Mouse (Mus musculus) midbrain, embryonic 15.5 days (tissue): Measurements from ENCODE around the gene Arl13a. TPM values are rescaled to one million over a fixed set of nuclear protein-coding genes. Genes with fewer than 3 reads are reported as not detected.

Experiments
- ATAC-seq: fragments of 200-750 bp; cut with Nextera tagmentation; replicated peaks from 2 replicates; pipeline ENCODE4 v1.8.0; 2017; ENCODE audit warnings: moderate TSS enrichment
- H3K27ac ChIP-seq: fragments of 300-500 bp; sonication (generic); 2 replicates; pipeline ENCODE4 v1.5.1; 2015; ENCODE audit warnings: mild to moderate bottlenecking, inconsistent platforms
- H3K27me3 ChIP-seq: fragments of 300-500 bp; sonication (generic); replicated peaks from 2 replicates; pipeline ENCODE4 v1.6.1; 2015; ENCODE audit warnings: inconsistent platforms
- H3K36me3 ChIP-seq: fragments of 300-500 bp; sonication (generic); replicated peaks from 2 replicates; pipeline ENCODE4 v1.6.1; 2015; ENCODE audit warnings: inconsistent platforms
- H3K4me1 ChIP-seq: fragments of 300-500 bp; sonication (generic); 2 replicates; pipeline ENCODE4 v1.6.1; 2015; ENCODE audit warnings: inconsistent platforms
- H3K4me2 ChIP-seq: fragments of 300-500 bp; sonication (generic); 2 replicates; pipeline ENCODE4 v1.6.1; 2015; ENCODE audit warnings: inconsistent platforms, mild to moderate bottlenecking, moderate library complexity
- H3K4me3 ChIP-seq: fragments of 300-500 bp; sonication (generic); 2 replicates; pipeline ENCODE4 v1.5.1; 2015; ENCODE audit warnings: mild to moderate bottlenecking, inconsistent platforms
- H3K9ac ChIP-seq: fragments of 300-500 bp; sonication (generic); 2 replicates; pipeline ENCODE4 v1.6.1; 2015; ENCODE audit warnings: mild to moderate bottlenecking, inconsistent platforms
- H3K9me3 ChIP-seq: fragments of 300-500 bp; sonication (generic); 2 replicates; pipeline ENCODE4 v1.6.1; 2016; ENCODE audit warnings: inconsistent platforms
- WGBS: fragments of 180-500 bp; shearing (Covaris S2); methylation state at CpG from one replicate; pipeline ENCODE4 v1.1.7; 2015; ENCODE audit warnings: mixed read lengths; 5-methylcytosine and 5-hydroxymethylcytosine counted together
- polyA plus RNA-seq: library from polyadenylated mRNA; unstranded; fragments of >200 nt; fragmentation: Nextera tagmentation; extraction: Ambion mirVana; gene quantifications from 2 replicates; pipeline ENCODE4 v1.2.1, GENCODE M21; 2015

The Arl13a gene
- polyA plus RNA-seq, 1 experiment from 2014 or later, result not detected

GRCm38 (mm10) chrX:134211151-134211642 is 23.9 kb downstream of the Arl13a start:
- Histone ChIP-seq H3K9me3 (no peaks in the 10 kb centered on the region), H3K4me3 (no peak overlapping the region), H3K27me3 (no peaks in the 10 kb centered on the region), H3K4me1 (no peaks in the 10 kb centered on the region), H3K27ac (no peak overlapping the region), H3K9ac (no peak overlapping the region), H3K36me3 (no peaks in the 10 kb centered on the region), H3K4me2 (no peak overlapping the region)
- ATAC-seq, result no peak
- WGBS, result 66% methylated on average over 7 of the region's 7 CpGs

GRCm38 (mm10) chrX:134218161-134218560 is 30.9 kb downstream of the Arl13a start:
- Histone ChIP-seq H3K9me3 (no peaks in the 10 kb centered on the region), H3K9ac (no peak overlapping the region), H3K4me3 (no peak overlapping the region), H3K27ac (no peak overlapping the region), H3K27me3 (no peaks in the 10 kb centered on the region), H3K4me1 (no peaks in the 10 kb centered on the region), H3K36me3 (no peaks in the 10 kb centered on the region), H3K4me2 (no peak overlapping the region)
- WGBS, result 52% methylated on average over 4 of the region's 4 CpGs
- ATAC-seq, result no peak

GRCm38 (mm10) chrX:134220618-134221017 is 33.3 kb downstream of the Arl13a start:
- no peak for ATAC-seq
- H3K4me2 ChIP-seq, result no peak overlapping the region
- no peak overlapping the region for H3K4me3 ChIP-seq
- no peaks in the 10 kb centered on the region for H3K27me3 ChIP-seq
- no peak overlapping the region for H3K9ac ChIP-seq
- H3K27ac ChIP-seq, result no peak overlapping the region
- H3K9me3 ChIP-seq, result no peaks in the 10 kb centered on the region
- H3K36me3 ChIP-seq, result no peaks in the 10 kb centered on the region
- H3K4me1 ChIP-seq, result no peaks in the 10 kb centered on the region
- 79% methylated on average over 3 of the region's 3 CpGs for WGBS

GRCm38 (mm10) chrX:134221856-134222255 is 34.6 kb downstream of the Arl13a start, which contains the start of gene Nox1:
Gene Nox1, minus strand, starts transcription at chrX:134221956.
- Histone ChIP-seq H3K27ac (no peak within 1 kb of the TSS), H3K9ac (no peak within 1 kb of the TSS)
- no peak for ATAC-seq

GRCm38 (mm10) chrX:134233048-134233447 is 45.7 kb downstream of the Arl13a start:
- no peak overlapping the region for H3K27ac ChIP-seq
- H3K9ac ChIP-seq, result no peak overlapping the region
- H3K27me3 ChIP-seq, result no peaks in the 10 kb centered on the region
- no peaks in the 10 kb centered on the region for H3K36me3 ChIP-seq
- 88% methylated on average over 1 of the region's 1 CpGs for WGBS
- ATAC-seq, result no peak
- H3K9me3 ChIP-seq, result no peaks in the 10 kb centered on the region
- H3K4me1 ChIP-seq, result no peaks in the 10 kb centered on the region
- no peak overlapping the region for H3K4me2 ChIP-seq
- no peak overlapping the region for H3K4me3 ChIP-seq

More at GRCm38 (mm10) chrX:134221856-134222255, 34.6 kb downstream of the Arl13a start, which contains the start of gene Nox1:
- no peaks in the 10 kb centered on the region for H3K9me3 ChIP-seq
- H3K4me3 ChIP-seq, result no peak within 1 kb of the TSS
- WGBS, result 57% methylated on average over 4 of the region's 4 CpGs
- H3K4me2 ChIP-seq, result no peak within 1 kb of the TSS
- no peaks in the 10 kb centered on the region for H3K4me1 ChIP-seq
- H3K36me3 ChIP-seq, result no peaks in the 10 kb centered on the region
- no peaks in the 10 kb centered on the region for H3K27me3 ChIP-seq

- Histone ChIP-seq H3K4me1 (no peaks in the 10 kb centered on the region), H3K27ac (no peak overlapping the region), H3K4me2 (no peak overlapping the region), H3K36me3 (no peaks in the 10 kb centered on the region), H3K27me3 (no peaks in the 10 kb centered on the region), H3K4me3 (no peak overlapping the region), H3K9ac (no peak overlapping the region), H3K9me3 (no peaks in the 10 kb centered on the region)
- no peak for ATAC-seq
- WGBS, result 96% methylated on average over 10 of the region's 10 CpGs
Observed at GRCm38 (mm10) chrX:134238266-134238665, 51.0 kb downstream of the Arl13a start.

- Histone ChIP-seq H3K4me1 (no peaks in the 10 kb centered on the region), H3K9me3 (no peaks in the 10 kb centered on the region), H3K27ac (no peak overlapping the region), H3K9ac (no peak overlapping the region), H3K36me3 (no peaks in the 10 kb centered on the region), H3K27me3 (no peaks in the 10 kb centered on the region), H3K4me2 (no peak overlapping the region), H3K4me3 (no peak overlapping the region)
- ATAC-seq, result no peak
- 92% methylated on average over 10 of the region's 10 CpGs for WGBS
Observed at GRCm38 (mm10) chrX:134245946-134246345, 58.6 kb downstream of the Arl13a start.

GRCm38 (mm10) chrX:134248202-134248601 is 60.9 kb downstream of the Arl13a start:
- Histone ChIP-seq H3K27ac (no peak overlapping the region), H3K9ac (no peak overlapping the region), H3K4me3 (no peak overlapping the region), H3K27me3 (no peaks in the 10 kb centered on the region), H3K9me3 (no peaks in the 10 kb centered on the region), H3K4me1 (no peaks in the 10 kb centered on the region), H3K4me2 (no peak overlapping the region), H3K36me3 (no peaks in the 10 kb centered on the region)
- ATAC-seq, result no peak
- WGBS, result 53% methylated on average over 2 of the region's 2 CpGs

Other genes with a start within 250 kb of the Arl13a start
- gene Sytl4, start 205.7 kb upstream of the Arl13a start, polyA plus RNA-seq, result 0.74 and 0.75 TPM in 2 replicates
- 64.5 and 70.5 TPM in 2 replicates for gene Cstf2, start 128.3 kb upstream of the Arl13a start, polyA plus RNA-seq
- 1.0 and 1.2 TPM in 2 replicates for gene Xkrx, start 25.4 kb upstream of the Arl13a start, polyA plus RNA-seq
- 0.10 and 0.14 TPM in 2 replicates for gene Nox1, start 34.5 kb downstream of the Arl13a start, polyA plus RNA-seq
- 4.8 and 5.5 TPM in 2 replicates for gene Trmt2b, start 89.5 kb downstream of the Arl13a start, polyA plus RNA-seq
- 116 and 120 TPM in 2 replicates for gene Tmem35a, start 107.7 kb downstream of the Arl13a start, polyA plus RNA-seq
- 5.2 and 6.3 TPM in 2 replicates for gene Cenpi, start 120.6 kb downstream of the Arl13a start, polyA plus RNA-seq
- 23.1 and 27.0 TPM in 2 replicates for gene Drp2, start 217.1 kb downstream of the Arl13a start, polyA plus RNA-seq